Mouse (Mus musculus) neutrophil, adult 59 days (primary cell): ENCODE results near the gene Sipa1l3. TPM values are rescaled to one million over a fixed set of nuclear protein-coding genes. Genes with fewer than 3 reads are reported as not detected.

ENCODE experiments used
- total RNA-seq, 2 experiments: library from RNA; stranded (reverse); gene quantifications; 1 replicate in 1 of 2; 2 replicates in 1 of 2; pipeline ENCODE4 v1.2.4; 2023

Gene Sipa1l3
- 10 to 100 TPM; 30.9 to 37.8 TPM for total RNA-seq

DNA sequence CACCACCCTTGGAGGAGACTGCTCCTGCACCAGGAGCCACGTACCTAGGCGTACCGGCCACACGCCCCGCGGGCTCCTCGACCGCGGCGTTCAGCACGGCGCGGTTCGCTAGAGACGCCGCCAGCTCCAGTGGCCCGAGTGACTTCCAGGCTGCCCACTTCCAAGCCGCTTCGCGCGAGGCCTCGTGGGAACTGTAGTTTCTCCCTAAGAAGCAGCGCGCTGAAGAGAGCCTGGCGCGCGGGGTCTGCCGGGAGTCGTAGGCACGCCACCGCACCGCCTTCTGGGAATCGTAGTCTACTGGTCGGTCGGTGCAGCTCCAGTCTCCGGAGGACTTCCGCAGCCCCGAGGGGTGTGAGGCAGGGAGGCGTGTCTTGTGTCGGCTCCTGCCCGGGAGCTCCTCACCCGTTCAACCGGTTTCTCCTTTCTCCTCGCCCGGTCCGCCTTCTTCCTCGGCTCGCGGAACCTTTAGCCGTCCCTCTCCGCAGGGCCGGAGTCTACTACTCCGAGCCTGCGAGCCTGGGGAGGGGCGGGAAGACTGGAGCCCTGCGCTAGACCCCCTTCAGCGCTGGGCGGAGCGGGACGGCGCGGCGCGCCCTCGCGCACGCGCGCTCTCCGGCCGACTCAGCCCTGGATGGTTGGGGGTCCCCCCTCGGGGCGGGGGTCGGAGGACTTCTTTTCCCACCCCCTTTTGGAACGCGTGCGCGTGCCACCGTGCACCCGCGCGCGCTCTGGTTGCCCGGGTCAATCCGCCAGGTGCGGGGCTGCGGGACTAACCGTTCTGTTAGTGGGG is at the start of gene Sipa1l3:
Sipa1l3 (minus strand) TSS at position 221 of the 790 bp plus-strand sequence.

DNA sequence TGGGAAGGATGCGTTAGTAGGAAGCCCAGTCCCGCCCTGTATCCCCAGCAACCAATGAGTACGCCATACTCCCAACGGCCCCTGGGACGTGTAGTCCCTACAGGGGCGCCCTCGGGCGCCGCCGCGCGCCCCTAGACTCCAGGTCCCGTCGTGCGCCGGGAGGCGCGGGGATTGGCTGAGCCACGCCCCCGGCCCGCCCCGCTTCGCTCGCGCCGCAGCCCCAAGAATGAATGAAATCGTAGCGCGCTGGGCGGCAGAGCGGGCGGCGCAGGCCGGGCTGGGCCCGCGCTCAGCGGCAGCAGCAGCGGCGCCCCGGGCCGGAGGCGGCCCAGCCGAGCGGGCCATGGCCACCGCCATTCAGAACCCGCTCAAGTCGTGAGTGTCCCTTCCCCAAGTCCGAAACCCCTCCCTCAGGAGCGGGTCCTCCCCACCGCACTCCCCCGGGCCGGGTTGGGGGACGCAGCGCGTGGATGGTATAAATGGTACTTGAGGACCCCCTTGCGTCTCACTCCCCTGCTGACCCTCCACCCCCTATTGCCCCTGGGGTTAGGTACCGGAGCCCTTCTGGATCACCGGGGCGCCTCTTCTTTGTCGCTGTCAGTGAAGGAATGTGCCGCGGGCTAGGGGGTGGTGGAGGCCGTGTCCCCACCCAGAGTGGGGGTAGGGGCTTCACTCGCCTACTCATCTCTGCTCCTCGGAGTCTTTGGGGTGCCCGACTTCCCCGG is 214.5 kb downstream of the Sipa1l3 start, which contains the start of gene Dpf1:
Dpf1 (plus strand) TSS at position 214 of the 725 bp plus-strand sequence.

DNA sequence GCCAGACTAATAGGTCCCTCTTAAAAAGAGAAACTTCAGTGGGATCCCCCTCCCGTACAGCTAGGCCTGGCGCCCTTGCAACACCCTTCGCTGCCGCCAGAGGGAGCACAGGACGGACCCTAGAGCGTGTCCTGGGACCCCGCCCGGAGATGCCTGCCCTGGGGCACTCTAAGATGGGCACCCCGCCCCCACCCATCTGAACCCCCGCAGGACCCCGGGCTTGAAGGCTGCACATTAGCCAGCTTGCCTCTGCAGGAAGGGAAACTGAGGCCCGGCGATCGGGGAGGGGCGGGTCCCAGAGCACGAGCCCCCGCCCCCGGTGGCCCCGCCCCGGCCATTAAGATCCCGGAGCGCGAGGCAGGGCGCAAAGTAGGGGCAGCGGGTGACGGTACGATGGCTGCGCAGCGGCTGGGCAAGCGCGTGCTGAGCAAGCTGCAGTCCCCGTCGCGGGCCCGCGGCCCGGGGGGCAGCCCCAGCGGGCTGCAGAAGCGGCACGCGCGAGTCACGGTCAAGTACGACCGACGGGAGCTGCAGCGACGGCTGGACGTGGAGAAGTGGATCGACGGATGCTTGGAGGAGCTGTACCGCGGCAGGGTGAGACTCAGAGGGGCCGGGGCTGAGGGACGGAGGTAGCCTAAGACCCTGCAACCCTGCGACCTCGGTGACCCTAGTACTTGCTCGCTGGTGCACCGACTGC is 229.4 kb downstream of the Sipa1l3 start, which contains the start of gene Ppp1r14a:
Ppp1r14a (plus strand) TSS at position 367 of the 697 bp plus-strand sequence.

DNA sequence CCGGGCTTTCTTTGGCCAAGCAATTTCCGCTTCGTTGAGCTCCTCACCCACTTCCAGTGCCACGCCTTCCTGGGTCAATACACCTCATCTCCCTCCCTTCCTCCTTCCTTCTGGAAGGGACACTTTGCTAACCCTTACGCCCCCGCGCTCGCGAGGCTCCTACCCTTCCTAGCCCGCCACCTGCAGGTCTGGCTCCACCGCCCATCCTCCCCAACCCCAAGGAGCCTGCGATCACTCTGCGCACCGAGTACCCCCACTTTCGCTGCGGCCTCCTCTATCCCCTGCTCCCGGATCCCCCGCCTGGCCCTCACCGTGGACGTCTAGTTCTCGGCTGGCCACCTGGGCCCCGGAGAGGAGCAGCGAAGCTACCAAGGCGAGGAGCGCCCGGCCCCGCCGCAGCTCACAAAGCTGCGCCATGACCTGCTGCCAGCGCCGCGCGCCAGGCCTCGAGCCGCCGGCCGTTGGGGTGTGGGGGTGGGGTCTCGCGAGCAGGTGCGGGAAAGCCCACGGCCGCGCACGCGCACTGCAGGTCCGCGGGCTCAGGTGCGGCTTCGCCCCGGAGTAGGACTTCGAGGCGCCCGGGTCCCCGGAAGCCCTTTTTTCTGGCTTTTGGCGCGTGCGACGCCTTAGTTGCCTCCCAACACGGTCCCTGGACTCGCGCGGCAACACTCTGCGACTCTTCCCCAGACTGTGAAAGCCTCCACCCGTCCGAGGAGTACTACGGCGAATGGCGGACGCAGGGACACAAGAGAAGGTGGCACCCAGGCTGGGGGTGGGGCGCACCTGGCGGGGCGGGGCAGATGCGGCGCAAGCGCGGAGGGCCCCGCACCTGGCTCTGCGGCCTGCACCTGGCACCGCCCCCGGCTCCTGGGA is 237.0 kb downstream of the Sipa1l3 start, which contains the start of gene Spint2:
Spint2 (minus strand) TSS at position 712 of the 873 bp plus-strand sequence.

Other genes starting within 250 kb of the Sipa1l3 start
- gene Spint2, start 236.7 kb downstream of the Sipa1l3 start, total RNA-seq = 10 to 100 TPM; 18.2 to 22.9 TPM
- not detected for gene Ppp1r14a, start 229.3 kb downstream of the Sipa1l3 start, total RNA-seq
- not detected for gene Dpf1, start 214.7 kb downstream of the Sipa1l3 start, total RNA-seq
- gene Catsperg2, start 208.4 kb upstream of the Sipa1l3 start, total RNA-seq = not detected
- 1 to 10 TPM; 9.0 to 9.7 TPM for gene Zfp84, start 249.9 kb upstream of the Sipa1l3 start, total RNA-seq